Mouse (Mus musculus) cerebellum, adult 9-10 months (tissue): ENCODE measurements around the gene Cenpm.

Source experiments
- DNase-seq: peaks from one replicate; pipeline ENCODE4 v3.0.0; 2022

The Cenpm gene

GRCm38 (mm10) chr15:82243311-82243710 is 1.2 kb downstream of the Cenpm start:
- DNase-seq = no peak

GRCm38 (mm10) chr15:82236565-82236964 is 8.0 kb downstream of the Cenpm start:
- peak; percentile 95 for DNase-seq

- peak; percentile 38 for DNase-seq
Observed at GRCm38 (mm10) chr15:82235661-82236060, 8.9 kb downstream of the Cenpm start.

- DNase-seq = no peak
Observed at GRCm38 (mm10) chr15:82232651-82233050, 11.9 kb downstream of the Cenpm start.

GRCm38 (mm10) chr15:82231591-82232378 is 12.8 kb downstream of the Cenpm start:
- DNase-seq = peak; percentile 94

GRCm38 (mm10) chr15:82231100-82231499 is 13.4 kb downstream of the Cenpm start:
- DNase-seq = no peak

GRCm38 (mm10) chr15:82230098-82230611 is 14.4 kb downstream of the Cenpm start:
- peak; percentile 31 for DNase-seq

GRCm38 (mm10) chr15:82229542-82230045 is 15.0 kb downstream of the Cenpm start:
- DNase-seq = no peak

GRCm38 (mm10) chr15:82225769-82226168 is 18.8 kb downstream of the Cenpm start:
- no peak for DNase-seq

GRCm38 (mm10) chr15:82224602-82225215 is 19.8 kb downstream of the Cenpm start:
- no peak for DNase-seq

- DNase-seq = no peak
Observed at GRCm38 (mm10) chr15:82223657-82224601, 20.6 kb downstream of the Cenpm start, which contains the start of gene Tnfrsf13c. Gene Tnfrsf13c (minus strand): TSS chr15:82224369.

GRCm38 (mm10) chr15:82223251-82223650 is 21.3 kb downstream of the Cenpm start:
- no peak for DNase-seq

GRCm38 (mm10) chr15:82221104-82221860 is 23.3 kb downstream of the Cenpm start:
- no peak for DNase-seq

GRCm38 (mm10) chr15:82220003-82220675 is 24.4 kb downstream of the Cenpm start:
- DNase-seq = no peak

GRCm38 (mm10) chr15:82218778-82219666 is 25.5 kb downstream of the Cenpm start:
- peak; percentile 46 for DNase-seq

- DNase-seq = no peak
Observed at GRCm38 (mm10) chr15:82217980-82218379, 26.6 kb downstream of the Cenpm start.

- no peak for DNase-seq
Observed at GRCm38 (mm10) chr15:82217039-82217438, 27.5 kb downstream of the Cenpm start.

GRCm38 (mm10) chr15:82216142-82216827 is 28.3 kb downstream of the Cenpm start:
- peak; percentile 65 for DNase-seq

- peak; percentile 86 for DNase-seq
Observed at GRCm38 (mm10) chr15:82215332-82216046, 29.1 kb downstream of the Cenpm start.
